Mouse (Mus musculus) embryonic facial prominence, embryonic 15.5 days (tissue): ENCODE data around the gene Nlrx1. TPM values are rescaled to one million over a fixed set of nuclear protein-coding genes. Genes with fewer than 3 reads are reported as not detected.

Experiments
- polyA plus RNA-seq: library from polyadenylated mRNA; unstranded; fragments of >200 nt; fragmentation: Nextera tagmentation; extraction: Ambion mirVana; gene quantifications from 2 replicates; pipeline ENCODE4 v1.2.1, GENCODE M21; 2015

Gene Nlrx1
- polyA plus RNA-seq, 1 experiment from 2014 or later: 14.6 TPM

Other genes with a start within 250 kb of the Nlrx1 start
- gene Thy1, start 225.2 kb downstream of the Nlrx1 start, polyA plus RNA-seq: 11.7 and 14.1 TPM in 2 replicates
- 28.2 and 29.5 TPM in 2 replicates for gene Usp2, start 201.6 kb downstream of the Nlrx1 start, polyA plus RNA-seq
- 0.08 and 0.20 TPM in 2 replicates for gene Mfrp, start 166.9 kb downstream of the Nlrx1 start, polyA plus RNA-seq
- 5.3 and 6.0 TPM in 2 replicates for gene C1qtnf5, start 161.4 kb downstream of the Nlrx1 start, polyA plus RNA-seq
- 0.27 and 0.46 TPM in 2 replicates for gene Gm49380, start 155.1 kb downstream of the Nlrx1 start, polyA plus RNA-seq
- 68.0 and 69.8 TPM in 2 replicates for gene Rnf26, start 155.1 kb downstream of the Nlrx1 start, polyA plus RNA-seq
- gene Mcam, start 134.1 kb downstream of the Nlrx1 start, polyA plus RNA-seq: 38.7 and 42.1 TPM in 2 replicates
- 16.1 and 17.7 TPM in 2 replicates for gene Cbl, start 34.5 kb downstream of the Nlrx1 start, polyA plus RNA-seq
- gene Ccdc153, start 27.9 kb downstream of the Nlrx1 start, polyA plus RNA-seq: 15.9 and 23.5 TPM in 2 replicates
- gene Pdzd3, start 17.1 kb downstream of the Nlrx1 start, polyA plus RNA-seq: 0.14 and 0.19 TPM in 2 replicates
- gene Abcg4, start 20.0 kb upstream of the Nlrx1 start, polyA plus RNA-seq: 5.1 and 5.5 TPM in 2 replicates
- 23.0 and 26.6 TPM in 2 replicates for gene Hinfp, start 37.1 kb upstream of the Nlrx1 start, polyA plus RNA-seq
- 9.1 and 10.3 TPM in 2 replicates for gene C2cd2l, start 51.7 kb upstream of the Nlrx1 start, polyA plus RNA-seq
- 31.4 and 37.2 TPM in 2 replicates for gene Dpagt1, start 57.4 kb upstream of the Nlrx1 start, polyA plus RNA-seq
- gene H2afx, start 66.1 kb upstream of the Nlrx1 start, polyA plus RNA-seq: 288 and 326 TPM in 2 replicates
- gene Hmbs, start 75.6 kb upstream of the Nlrx1 start, polyA plus RNA-seq: 93.0 and 99.4 TPM in 2 replicates
- gene Vps11, start 93.1 kb upstream of the Nlrx1 start, polyA plus RNA-seq: 25.0 and 30.3 TPM in 2 replicates
- 31.0 and 31.1 TPM in 2 replicates for gene Hyou1, start 110.9 kb upstream of the Nlrx1 start, polyA plus RNA-seq
- gene Slc37a4, start 128.3 kb upstream of the Nlrx1 start, polyA plus RNA-seq: 17.3 and 19.8 TPM in 2 replicates
- 1,806 and 1,877 TPM in 2 replicates for gene Rps25, start 138.5 kb upstream of the Nlrx1 start, polyA plus RNA-seq
- 137 and 138 TPM in 2 replicates for gene Trappc4, start 139.0 kb upstream of the Nlrx1 start, polyA plus RNA-seq
- gene Ccdc84, start 150.0 kb upstream of the Nlrx1 start, polyA plus RNA-seq: 28.1 and 30.5 TPM in 2 replicates
- not detected in 2 replicates for gene Foxr1, start 172.5 kb upstream of the Nlrx1 start, polyA plus RNA-seq
- 2.1 and 3.3 TPM in 2 replicates for gene Upk2, start 186.4 kb upstream of the Nlrx1 start, polyA plus RNA-seq
- gene Bcl9l, start 214.2 kb upstream of the Nlrx1 start, polyA plus RNA-seq: 21.2 and 21.8 TPM in 2 replicates